Mouse (Mus musculus): ENCODE measurements around the gene Gm13276.

- TF ChIP-seq POLR2A (IDR thresholded peaks at IDR 0.05; ENCODE audit: control insufficient read depth, low read depth, low read length) (peak; percentile 27; the same call in 1 of the 2 replicates), CTCF (IDR thresholded peaks at IDR 0.05; ENCODE audit: control insufficient read depth, insufficient read depth, insufficient replicate concordance, low read depth, low read length) (peak; percentile 59; the same call in 1 of the 2 replicates)
These were observed 27.9 kb upstream of the Gm13276 start for GRCm38 (mm10) chr4:88757628-88758031.
